Mouse (Mus musculus): Measurements from ENCODE around the gene Gpc1. TPM values are rescaled to one million over a fixed set of nuclear protein-coding genes. Genes with fewer than 3 reads are reported as not detected.

Gene Gpc1
- total and polyA plus RNA-seq, 2 experiments from 2014 or later: 57.8 to 215 TPM

DNA sequence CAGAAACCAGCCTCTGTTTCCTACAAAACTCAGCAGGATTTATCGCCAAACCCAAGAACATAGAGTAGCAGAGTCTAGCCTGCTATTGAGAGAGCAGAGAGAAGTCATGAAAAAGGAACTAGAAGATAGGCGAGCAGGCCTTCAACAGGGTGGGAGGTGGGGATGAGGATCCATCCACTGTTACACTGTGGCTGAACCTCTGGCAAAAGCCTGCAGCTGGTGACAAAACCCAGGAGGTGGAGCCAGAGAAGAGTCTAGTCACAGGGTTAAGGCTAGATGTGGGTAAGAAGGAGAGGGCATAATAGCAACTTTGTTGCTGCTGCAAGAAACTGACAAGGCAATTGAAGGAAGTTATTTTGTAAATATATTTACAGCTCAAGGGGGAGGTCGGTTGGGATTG is 10.0 kb downstream of the Gpc1 start:
- H3K4me3 ChIP-seq (ENCODE audit: low read length): no peak overlapping the region
- H3K9me3 ChIP-seq (ENCODE audit: low read length): no peaks in the 10 kb centered on the region
- ATAC-seq (no peak), DNase-seq (ENCODE audit: low spot score) (no peak)
- no peak overlapping the region for H3K27ac ChIP-seq
- 72% methylated on average over 3 of the region's 3 CpGs for WGBS
- TF ChIP-seq CTCF (IDR thresholded peaks at IDR 0.05; ENCODE audit: low read depth): no peak
- no peak overlapping the region for H3K4me2 ChIP-seq (ENCODE audit: low read depth, low read length)
- H3K27me3 ChIP-seq (ENCODE audit: insufficient read depth, low read length): no peaks in the 10 kb centered on the region
- H3K4me1 ChIP-seq (ENCODE audit: insufficient read depth, low read length): peaks cover 6% of the 10 kb centered on the region
- no peaks in the 10 kb centered on the region for H3K36me3 ChIP-seq (ENCODE audit: insufficient read depth, low read length)
- no peak overlapping the region for H3K9ac ChIP-seq (replicated peaks; ENCODE audit: low read length)

DNA sequence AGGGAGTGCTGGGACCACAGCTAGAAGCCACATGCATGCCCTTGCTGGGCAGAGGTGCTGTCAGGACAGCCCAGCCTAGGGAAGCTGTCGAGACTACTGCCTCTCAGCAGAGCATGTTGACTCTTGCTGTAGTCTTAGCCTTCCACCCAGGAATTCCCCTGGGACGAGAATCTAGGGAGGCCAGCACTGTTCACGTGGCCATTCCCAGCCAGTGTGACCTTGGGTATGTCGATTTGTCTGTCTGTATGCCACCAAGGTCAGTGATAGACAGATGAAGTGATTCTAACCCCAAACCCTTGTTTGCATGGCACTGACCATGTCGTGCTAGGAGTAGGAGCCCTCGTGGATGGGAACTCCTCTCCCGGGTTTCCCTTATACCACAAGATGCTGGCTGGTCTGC is 14.4 kb downstream of the Gpc1 start:
- Histone ChIP-seq H3K36me3 (ENCODE audit: insufficient read depth, low read length) (no peaks in the 10 kb centered on the region), H3K4me3 (ENCODE audit: low read length) (no peak overlapping the region), H3K9me3 (ENCODE audit: low read length) (no peaks in the 10 kb centered on the region), H3K9ac (replicated peaks; ENCODE audit: low read length) (no peak overlapping the region), H3K27ac (no peak overlapping the region), H3K4me2 (ENCODE audit: low read depth, low read length) (no peak overlapping the region), H3K4me1 (ENCODE audit: insufficient read depth, low read length) (peaks cover 16% of the 10 kb centered on the region), H3K27me3 (ENCODE audit: insufficient read depth, low read length) (no peaks in the 10 kb centered on the region)
- no peak for TF ChIP-seq CTCF (IDR thresholded peaks at IDR 0.05; ENCODE audit: low read depth)
- ATAC-seq: no peak
- 76% methylated on average over 7 of the region's 7 CpGs for WGBS
- no peak for DNase-seq (ENCODE audit: low spot score)

DNA sequence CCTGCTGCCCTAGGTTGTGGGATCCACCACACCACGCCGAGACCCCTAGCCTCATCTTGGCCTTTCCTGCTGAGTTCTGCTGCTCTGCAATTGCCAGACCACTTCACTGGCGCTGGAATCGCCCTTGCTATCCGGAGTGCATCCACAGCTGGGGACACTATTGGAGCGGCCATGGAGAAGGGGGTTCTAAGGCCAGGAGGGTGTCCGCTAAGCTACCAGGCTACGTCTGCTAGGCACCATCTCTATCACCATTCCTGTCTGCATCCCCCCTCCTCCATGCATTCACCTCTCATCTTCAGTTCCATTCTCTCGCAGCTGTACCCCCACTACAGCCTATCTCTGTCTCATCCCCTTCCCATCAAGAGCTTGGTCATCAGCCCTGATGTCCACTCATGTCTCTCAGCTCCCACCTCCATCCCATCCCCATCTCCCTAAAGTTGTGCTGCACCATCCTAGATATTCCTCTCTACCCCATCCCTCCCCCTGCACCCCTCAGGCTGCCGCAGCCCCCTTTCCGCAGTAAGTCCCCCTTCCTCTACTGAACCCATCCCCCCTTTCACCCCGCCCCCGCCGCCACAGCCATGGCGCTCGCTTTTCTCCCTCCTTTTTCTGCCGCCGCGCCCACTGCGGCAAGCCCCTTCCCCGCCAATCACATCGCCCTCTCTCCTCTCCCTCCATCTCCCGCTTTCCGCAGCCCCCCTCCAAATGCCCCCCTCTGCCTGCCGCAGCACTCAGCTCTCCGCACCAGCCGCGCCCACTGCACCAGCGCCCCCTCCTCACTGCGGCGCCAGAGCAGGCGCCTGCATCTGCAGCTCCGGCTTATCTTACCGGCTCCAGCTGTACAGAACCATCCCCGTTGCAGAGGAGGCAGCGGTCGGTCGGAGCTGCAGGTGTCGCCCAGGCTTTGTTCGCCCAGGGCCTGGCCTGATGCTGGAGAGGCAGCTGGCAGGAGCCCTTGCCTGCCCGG is 16.7 kb downstream of the Gpc1 start:
- H3K4me3 ChIP-seq (ENCODE audit: low read length): peak overlapping the region; percentile 53
- H3K27ac ChIP-seq: peak overlapping the region; percentile 96
- DNase-seq (ENCODE audit: low spot score): peak; percentile 85
- H3K4me2 ChIP-seq (ENCODE audit: low read depth, low read length): peak overlapping the region; percentile 67
- H3K9me3 ChIP-seq (ENCODE audit: low read length): no peaks in the 10 kb centered on the region
- H3K27me3 ChIP-seq (ENCODE audit: insufficient read depth, low read length): no peaks in the 10 kb centered on the region
- no peak; the same call in 1 of the 2 replicates for TF ChIP-seq CTCF (IDR thresholded peaks at IDR 0.05; ENCODE audit: low read depth)
- H3K36me3 ChIP-seq (ENCODE audit: insufficient read depth, low read length): no peaks in the 10 kb centered on the region
- WGBS: 5% methylated on average over 41 of the region's 41 CpGs
- H3K9ac ChIP-seq (replicated peaks; ENCODE audit: low read length): peak overlapping the region; percentile 83
- peaks cover 21% of the 10 kb centered on the region for H3K4me1 ChIP-seq (ENCODE audit: insufficient read depth, low read length)
- peak; percentile 84 for ATAC-seq

DNA sequence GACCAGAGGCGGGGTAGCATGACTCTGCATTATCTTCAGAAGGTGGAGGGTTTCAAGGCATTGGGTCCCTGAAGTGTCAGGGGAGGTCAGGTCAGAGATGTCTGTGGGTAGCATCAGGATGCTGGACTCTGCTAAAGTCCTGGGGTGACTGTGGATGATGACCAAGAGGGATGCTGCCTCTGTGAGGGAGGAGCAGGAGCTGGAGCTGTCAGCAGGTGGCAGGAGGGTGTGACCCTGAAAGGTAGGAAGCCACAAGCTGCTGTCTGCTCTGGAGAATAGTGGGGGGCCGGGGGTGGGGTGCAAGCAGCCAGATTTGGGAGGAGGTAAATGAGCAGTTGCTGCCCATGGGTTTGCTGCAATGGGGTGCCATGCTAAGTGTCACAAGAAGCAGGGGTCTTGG is 18.0 kb downstream of the Gpc1 start:
- peak overlapping the region; percentile 96 for H3K27ac ChIP-seq
- peak overlapping the region; percentile 53 for H3K4me3 ChIP-seq (ENCODE audit: low read length)
- TF ChIP-seq CTCF (IDR thresholded peaks at IDR 0.05; ENCODE audit: low read depth): peak; percentile 50
- H3K27me3 ChIP-seq (ENCODE audit: insufficient read depth, low read length): no peaks in the 10 kb centered on the region
- H3K9ac ChIP-seq (replicated peaks; ENCODE audit: low read length): peak overlapping the region; percentile 83
- peaks cover 18% of the 10 kb centered on the region for H3K4me1 ChIP-seq (ENCODE audit: insufficient read depth, low read length)
- 71% methylated on average over 2 of the region's 2 CpGs for WGBS
- DNase-seq (ENCODE audit: low spot score) (peak; percentile 68), ATAC-seq (0 out of 2 replicates have a peak, but pooled peaks have one; percentile 3)
- no peaks in the 10 kb centered on the region for H3K9me3 ChIP-seq (ENCODE audit: low read length)
- peaks cover 7% of the 10 kb centered on the region for H3K36me3 ChIP-seq (ENCODE audit: insufficient read depth, low read length)
- H3K4me2 ChIP-seq (ENCODE audit: low read depth, low read length): peak overlapping the region; percentile 67

DNA sequence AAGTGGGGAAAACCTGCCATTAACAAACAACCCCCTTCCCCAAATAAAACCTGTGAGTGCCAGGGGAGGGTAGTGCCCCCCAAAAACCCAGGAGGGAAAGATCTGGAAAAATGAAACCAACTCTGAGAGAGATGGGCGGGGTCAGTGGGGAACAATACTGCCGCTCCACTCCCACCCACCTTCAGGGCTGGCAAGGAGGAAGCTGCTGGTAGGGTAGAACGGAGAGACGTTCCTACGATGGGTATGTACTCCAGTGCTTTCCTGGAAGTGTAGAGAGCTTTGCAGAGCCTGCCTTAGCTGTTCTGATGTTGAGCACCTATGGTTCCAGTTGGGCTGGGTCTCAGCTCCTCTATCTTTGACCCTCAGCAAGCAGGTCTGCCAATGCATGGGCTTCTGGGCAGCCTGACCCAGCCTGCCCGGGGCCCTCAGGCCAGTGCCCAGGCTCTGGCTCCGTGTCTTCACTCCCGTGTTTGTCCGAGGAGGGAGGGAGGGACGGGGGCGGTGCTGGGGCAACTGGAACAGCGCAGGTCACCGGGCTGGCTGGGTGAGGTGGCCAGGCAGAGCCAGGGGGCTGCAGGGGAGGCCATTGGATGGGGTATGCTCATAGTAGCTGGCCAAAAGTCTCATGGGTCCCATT is 18.6 kb downstream of the Gpc1 start:
- Histone ChIP-seq H3K27ac (peak overlapping the region; percentile 96), H3K4me1 (ENCODE audit: insufficient read depth, low read length) (peaks cover 18% of the 10 kb centered on the region), H3K4me2 (ENCODE audit: low read depth, low read length) (peak overlapping the region; percentile 67), H3K36me3 (ENCODE audit: insufficient read depth, low read length) (peaks cover 13% of the 10 kb centered on the region), H3K4me3 (ENCODE audit: low read length) (peak overlapping the region; percentile 53), H3K27me3 (ENCODE audit: insufficient read depth, low read length) (no peaks in the 10 kb centered on the region), H3K9ac (replicated peaks; ENCODE audit: low read length) (peak overlapping the region; percentile 83), H3K9me3 (ENCODE audit: low read length) (no peaks in the 10 kb centered on the region)
- WGBS: 46% methylated on average over 13 of the region's 13 CpGs
- DNase-seq (ENCODE audit: low spot score): no peak
- ATAC-seq: no peak
- TF ChIP-seq CTCF (IDR thresholded peaks at IDR 0.05; ENCODE audit: low read depth): no peak

DNA sequence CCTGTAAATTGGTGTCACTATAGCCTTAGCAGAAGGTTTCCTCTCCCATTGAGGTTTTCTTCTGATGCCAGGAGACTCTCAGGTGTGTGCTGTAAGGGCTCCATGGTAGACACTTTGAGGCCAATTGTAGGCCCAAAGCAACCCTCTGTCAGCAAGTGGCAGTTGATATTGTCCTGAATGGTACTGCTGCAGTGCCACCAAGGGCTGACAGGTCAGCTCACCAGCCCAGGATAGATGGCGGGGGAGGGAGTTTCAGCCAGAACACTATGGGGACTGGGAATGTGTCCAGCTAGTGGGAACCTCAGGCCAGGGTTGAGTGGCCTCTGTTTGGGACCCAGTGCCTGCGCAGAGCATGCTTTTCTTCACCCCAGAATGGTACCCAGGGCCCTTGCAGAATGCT is 21.0 kb downstream of the Gpc1 start:
- peaks cover 36% of the 10 kb centered on the region for H3K36me3 ChIP-seq (ENCODE audit: insufficient read depth, low read length)
- no peaks in the 10 kb centered on the region for H3K27me3 ChIP-seq (ENCODE audit: insufficient read depth, low read length)

More for the DNA sequence above, 21.0 kb downstream of the Gpc1 start:
- H3K9ac ChIP-seq (replicated peaks; ENCODE audit: low read length): 0 out of 2 replicates have a peak overlapping the region, but pooled peaks have one; percentile 17
- DNase-seq (ENCODE audit: low spot score): no peak
- ATAC-seq: no peak
- H3K4me1 ChIP-seq (ENCODE audit: insufficient read depth, low read length): peaks cover 9% of the 10 kb centered on the region; the same call in 1 of the 2 replicates
- no peak overlapping the region for H3K4me2 ChIP-seq (ENCODE audit: low read depth, low read length)
- H3K4me3 ChIP-seq (ENCODE audit: low read length): no peak overlapping the region
- H3K9me3 ChIP-seq (ENCODE audit: low read length): no peaks in the 10 kb centered on the region
- 77% methylated on average over 2 of the region's 2 CpGs for WGBS
- TF ChIP-seq CTCF (IDR thresholded peaks at IDR 0.05; ENCODE audit: low read depth): no peak
- peak overlapping the region; percentile 26; the same call in 1 of the 2 replicates for H3K27ac ChIP-seq
